Mouse (Mus musculus): ENCODE data around the gene Mrpl41. TPM values are rescaled to one million over a fixed set of nuclear protein-coding genes. Genes with fewer than 3 reads are reported as not detected.
"Not testable (repeated sequence)": the region's sequence is repeated elsewhere in the genome, so short reads cannot be mapped to it uniquely, and the experiment has no call there.

Gene Mrpl41
- polyA plus RNA-seq, 1 experiment from 2014 or later = 119 TPM

GRCm38 (mm10) chr2:24949421-24950188 lies 25.3 kb downstream of the Mrpl41 start, which contains the start of gene Zmynd19:
TSS of gene Zmynd19 (plus strand) at chr2:24949792.
- Histone ChIP-seq H3K27me3 (ENCODE audit: control insufficient read depth, insufficient read depth, low read length) (no peaks in the 10 kb centered on the region), H3K9me3 (replicated peaks; ENCODE audit: control insufficient read depth, low read length) (no peaks in the 10 kb centered on the region), H3K27ac (ENCODE audit: low read length) (peak within 1 kb of the TSS; percentile 41), H3K4me2 (ENCODE audit: low read depth, low read length) (peak within 1 kb of the TSS; percentile 96), H3K4me1 (ENCODE audit: control insufficient read depth, insufficient read depth, low read length) (peaks cover 17% of the 10 kb centered on the region), H3K9ac (ENCODE audit: low read length) (peak within 1 kb of the TSS; percentile 93), H3K4me3 (replicated peaks; ENCODE audit: low read length) (peak within 1 kb of the TSS; percentile 92), H3K36me3 (ENCODE audit: control insufficient read depth, insufficient read depth, low read length) (0 out of 2 replicates have a peak, but pooled peaks cover 3% of the 10 kb centered on the region)
- WGBS = under 1% methylated on average over 105 of the region's 108 CpGs
- ATAC-seq (ENCODE audit: insufficient read depth, low FRiP score) = peak; percentile 99

- H3K4me1 ChIP-seq (ENCODE audit: control insufficient read depth, insufficient read depth, low read length); H3K36me3 ChIP-seq (ENCODE audit: control insufficient read depth, insufficient read depth, low read length); H3K27ac ChIP-seq (ENCODE audit: low read length); H3K9me3 ChIP-seq (replicated peaks; ENCODE audit: control insufficient read depth, low read length); H3K4me3 ChIP-seq (replicated peaks; ENCODE audit: low read length); H3K27me3 ChIP-seq (ENCODE audit: control insufficient read depth, insufficient read depth, low read length); H3K4me2 ChIP-seq (ENCODE audit: low read depth, low read length); H3K9ac ChIP-seq (ENCODE audit: low read length); ATAC-seq (ENCODE audit: insufficient read depth, low FRiP score): not testable (repeated sequence)
- 43% methylated on average over 2 of the region's 2 CpGs for WGBS
These were observed 30.6 kb downstream of the Mrpl41 start for GRCm38 (mm10) chr2:24944304-24944703.

GRCm38 (mm10) chr2:24942092-24942491 lies 32.8 kb downstream of the Mrpl41 start:
- WGBS = 73% methylated on average over 4 of the region's 4 CpGs

GRCm38 (mm10) chr2:24935057-24935796 lies 39.7 kb downstream of the Mrpl41 start, which contains the start of gene Arrdc1:
TSS of gene Arrdc1 (minus strand) at chr2:24935252.
- H3K36me3 ChIP-seq (ENCODE audit: control insufficient read depth, insufficient read depth, low read length) = no peaks in the 10 kb centered on the region
- H3K4me1 ChIP-seq (ENCODE audit: control insufficient read depth, insufficient read depth, low read length) = peaks cover 12% of the 10 kb centered on the region
- no peaks in the 10 kb centered on the region for H3K9me3 ChIP-seq (replicated peaks; ENCODE audit: control insufficient read depth, low read length)
- H3K27me3 ChIP-seq (ENCODE audit: control insufficient read depth, insufficient read depth, low read length) = no peaks in the 10 kb centered on the region
- H3K9ac ChIP-seq (ENCODE audit: low read length) = peak within 1 kb of the TSS; percentile 89
- ATAC-seq (ENCODE audit: insufficient read depth, low FRiP score) = peak; percentile 95
- H3K4me3 ChIP-seq (replicated peaks; ENCODE audit: low read length) = peak within 1 kb of the TSS; percentile 87
- H3K4me2 ChIP-seq (ENCODE audit: low read depth, low read length) = peak within 1 kb of the TSS; percentile 98
- under 1% methylated on average over 46 of the region's 49 CpGs for WGBS
- peak within 1 kb of the TSS; percentile 97 for H3K27ac ChIP-seq (ENCODE audit: low read length)

More at GRCm38 (mm10) chr2:24942092-24942491, 32.8 kb downstream of the Mrpl41 start:
- Histone ChIP-seq H3K9me3 (replicated peaks; ENCODE audit: control insufficient read depth, low read length) (no peaks in the 10 kb centered on the region), H3K4me3 (replicated peaks; ENCODE audit: low read length) (no peak overlapping the region), H3K27me3 (ENCODE audit: control insufficient read depth, insufficient read depth, low read length) (no peaks in the 10 kb centered on the region), H3K4me2 (ENCODE audit: low read depth, low read length) (no peak overlapping the region), H3K4me1 (ENCODE audit: control insufficient read depth, insufficient read depth, low read length) (no peaks in the 10 kb centered on the region), H3K27ac (ENCODE audit: low read length) (no peak overlapping the region), H3K36me3 (ENCODE audit: control insufficient read depth, insufficient read depth, low read length) (no peaks in the 10 kb centered on the region), H3K9ac (ENCODE audit: low read length) (no peak overlapping the region)
- ATAC-seq (ENCODE audit: insufficient read depth, low FRiP score) = no peak

GRCm38 (mm10) chr2:24934441-24934963 lies 40.4 kb downstream of the Mrpl41 start:
- Histone ChIP-seq H3K4me2 (ENCODE audit: low read depth, low read length) (peak overlapping the region; percentile 98), H3K27me3 (ENCODE audit: control insufficient read depth, insufficient read depth, low read length) (no peaks in the 10 kb centered on the region), H3K9me3 (replicated peaks; ENCODE audit: control insufficient read depth, low read length) (no peaks in the 10 kb centered on the region), H3K27ac (ENCODE audit: low read length) (peak overlapping the region; percentile 97), H3K4me3 (replicated peaks; ENCODE audit: low read length) (peak overlapping the region; percentile 87), H3K4me1 (ENCODE audit: control insufficient read depth, insufficient read depth, low read length) (peaks cover 12% of the 10 kb centered on the region), H3K36me3 (ENCODE audit: control insufficient read depth, insufficient read depth, low read length) (no peaks in the 10 kb centered on the region), H3K9ac (ENCODE audit: low read length) (peak overlapping the region; percentile 89)
- WGBS = 4% methylated on average over 19 of the region's 19 CpGs
- ATAC-seq (ENCODE audit: insufficient read depth, low FRiP score) = peak; percentile 66

- Histone ChIP-seq H3K27ac (ENCODE audit: low read length) (peak overlapping the region; percentile 86), H3K4me1 (ENCODE audit: control insufficient read depth, insufficient read depth, low read length) (peaks cover 20% of the 10 kb centered on the region), H3K27me3 (ENCODE audit: control insufficient read depth, insufficient read depth, low read length) (no peaks in the 10 kb centered on the region), H3K4me2 (ENCODE audit: low read depth, low read length) (no peak overlapping the region), H3K9ac (ENCODE audit: low read length) (peak overlapping the region; percentile 18; the same call in 1 of the 2 replicates), H3K9me3 (replicated peaks; ENCODE audit: control insufficient read depth, low read length) (no peaks in the 10 kb centered on the region), H3K4me3 (replicated peaks; ENCODE audit: low read length) (no peak overlapping the region), H3K36me3 (ENCODE audit: control insufficient read depth, insufficient read depth, low read length) (no peaks in the 10 kb centered on the region)
- no peak for ATAC-seq (ENCODE audit: insufficient read depth, low FRiP score)
- 83% methylated on average over 5 of the region's 5 CpGs for whole genome bisulfite sequencing
These were observed 45.3 kb downstream of the Mrpl41 start for GRCm38 (mm10) chr2:24929593-24929992.

- H3K9ac ChIP-seq (ENCODE audit: low read length) = no peak overlapping the region
- peaks cover 17% of the 10 kb centered on the region for H3K4me1 ChIP-seq (ENCODE audit: control insufficient read depth, insufficient read depth, low read length)
- no peaks in the 10 kb centered on the region for H3K9me3 ChIP-seq (replicated peaks; ENCODE audit: control insufficient read depth, low read length)
- peak overlapping the region; percentile 86 for H3K27ac ChIP-seq (ENCODE audit: low read length)
- no peak overlapping the region for H3K4me3 ChIP-seq (replicated peaks; ENCODE audit: low read length)
- no peaks in the 10 kb centered on the region for H3K27me3 ChIP-seq (ENCODE audit: control insufficient read depth, insufficient read depth, low read length)
- peak; percentile 71; the same call in 1 of the 2 replicates for ATAC-seq (ENCODE audit: insufficient read depth, low FRiP score)
- no peaks in the 10 kb centered on the region for H3K36me3 ChIP-seq (ENCODE audit: control insufficient read depth, insufficient read depth, low read length)
- WGBS = 32% methylated on average over 2 of the region's 2 CpGs
- H3K4me2 ChIP-seq (ENCODE audit: low read depth, low read length) = peak overlapping the region; percentile 24; the same call in 1 of the 2 replicates
These were observed 45.8 kb downstream of the Mrpl41 start for GRCm38 (mm10) chr2:24929119-24929518.

- peaks cover 8% of the 10 kb centered on the region for H3K4me1 ChIP-seq (ENCODE audit: control insufficient read depth, insufficient read depth, low read length)
- no peaks in the 10 kb centered on the region for H3K36me3 ChIP-seq (ENCODE audit: control insufficient read depth, insufficient read depth, low read length)
- H3K27me3 ChIP-seq (ENCODE audit: control insufficient read depth, insufficient read depth, low read length) = no peaks in the 10 kb centered on the region
- no peaks in the 10 kb centered on the region for H3K9me3 ChIP-seq (replicated peaks; ENCODE audit: control insufficient read depth, low read length)
- peak; percentile 91 for ATAC-seq (ENCODE audit: insufficient read depth, low FRiP score)
- peak overlapping the region; percentile 32 for H3K4me2 ChIP-seq (ENCODE audit: low read depth, low read length)
- 49% methylated on average over 4 of the region's 4 CpGs for WGBS
- no peak overlapping the region for H3K4me3 ChIP-seq (replicated peaks; ENCODE audit: low read length)
- H3K9ac ChIP-seq (ENCODE audit: low read length) = peak overlapping the region; percentile 11; the same call in 1 of the 2 replicates
- H3K27ac ChIP-seq (ENCODE audit: low read length) = peak overlapping the region; percentile 86
These were observed 47.0 kb downstream of the Mrpl41 start for GRCm38 (mm10) chr2:24927810-24928479.

Measured in stomach, embryonic 16.5 days (tissue).